Mouse (Mus musculus) layer of hippocampus, postnatal 25 days (tissue): ENCODE data around the gene Gpx4. TPM values are rescaled to one million over a fixed set of nuclear protein-coding genes. Genes with fewer than 3 reads are reported as not detected.

Experiments
- DNase-seq, 2 experiments: peaks; one replicate each; pipeline ENCODE4 v3.0.0; 2022; ENCODE audit warnings: mixed read lengths in 2 of 2, low spot score in 1 of 2; ENCODE audit errors: extremely low spot score in 1 of 2
- total RNA-seq, 2 experiments: library from RNA; stranded (reverse); gene quantifications; 2 replicates each; pipeline ENCODE4 v1.2.3; 2021

The Gpx4 gene
- total RNA-seq, 2 experiments from 2014 or later = 486 to 515 TPM

GRCm38 (mm10) chr10:80070837-80071515 is 24.0 kb downstream of the Gpx4 start:
- peak in 1 of 2 experiments; percentile 56 for DNase-seq

GRCm38 (mm10) chr10:80071516-80071900 is 24.5 kb downstream of the Gpx4 start:
- DNase-seq = no peak

- no peak for DNase-seq
Observed at GRCm38 (mm10) chr10:80072623-80073489, 25.9 kb downstream of the Gpx4 start.

- peak in 1 of 2 experiments; percentile 27 for DNase-seq
Observed at GRCm38 (mm10) chr10:80074813-80075601, 28.0 kb downstream of the Gpx4 start.

GRCm38 (mm10) chr10:80075924-80076323 is 29.0 kb downstream of the Gpx4 start:
- DNase-seq = no peak

GRCm38 (mm10) chr10:80076386-80076785 is 29.4 kb downstream of the Gpx4 start:
- DNase-seq = no peak

- no peak for DNase-seq
Observed at GRCm38 (mm10) chr10:80077312-80077711, 30.3 kb downstream of the Gpx4 start.

GRCm38 (mm10) chr10:80078366-80078765 is 31.4 kb downstream of the Gpx4 start:
- no peak for DNase-seq

GRCm38 (mm10) chr10:80080396-80081070 is 33.6 kb downstream of the Gpx4 start:
- DNase-seq = no peak

- no peak for DNase-seq
Observed at GRCm38 (mm10) chr10:80081075-80081474, 34.1 kb downstream of the Gpx4 start.

- no peak for DNase-seq
Observed at GRCm38 (mm10) chr10:80084817-80085487, 38.0 kb downstream of the Gpx4 start.

GRCm38 (mm10) chr10:80086847-80087246 is 39.9 kb downstream of the Gpx4 start:
- DNase-seq = no peak

- DNase-seq = no peak
Observed at GRCm38 (mm10) chr10:80087483-80087882, 40.5 kb downstream of the Gpx4 start.

GRCm38 (mm10) chr10:80089146-80089545 is 42.2 kb downstream of the Gpx4 start:
- no peak for DNase-seq

GRCm38 (mm10) chr10:80091527-80091926 is 44.6 kb downstream of the Gpx4 start:
- DNase-seq = no peak

- no peak for DNase-seq
Observed at GRCm38 (mm10) chr10:80092690-80093089, 45.7 kb downstream of the Gpx4 start.

- no peak for DNase-seq
Observed at GRCm38 (mm10) chr10:80094085-80094484, 47.1 kb downstream of the Gpx4 start.

- DNase-seq = no peak
Observed at GRCm38 (mm10) chr10:80094684-80095083, 47.7 kb downstream of the Gpx4 start.

- DNase-seq = no peak
Observed at GRCm38 (mm10) chr10:80095547-80095946, 48.6 kb downstream of the Gpx4 start.

- no peak for DNase-seq
Observed at GRCm38 (mm10) chr10:80097275-80097674, 50.3 kb downstream of the Gpx4 start.
